Mouse (Mus musculus) layer of hippocampus, postnatal 36 days (tissue): ENCODE results near the gene Gm525. TPM values are rescaled to one million over a fixed set of nuclear protein-coding genes. Genes with fewer than 3 reads are reported as not detected.
"Not testable (repeated sequence)": the region's sequence is repeated elsewhere in the genome, so short reads cannot be mapped to it uniquely, and the experiment has no call there.

Experiments used
- DNase-seq, 2 experiments: peaks; one replicate each; pipeline ENCODE4 v3.0.0; 2022
- total RNA-seq, 2 experiments: library from RNA; stranded (reverse); gene quantifications; 2 replicates each; pipeline ENCODE4 v1.2.3; 2021

The Gm525 gene
- not detected for total RNA-seq

DNA sequence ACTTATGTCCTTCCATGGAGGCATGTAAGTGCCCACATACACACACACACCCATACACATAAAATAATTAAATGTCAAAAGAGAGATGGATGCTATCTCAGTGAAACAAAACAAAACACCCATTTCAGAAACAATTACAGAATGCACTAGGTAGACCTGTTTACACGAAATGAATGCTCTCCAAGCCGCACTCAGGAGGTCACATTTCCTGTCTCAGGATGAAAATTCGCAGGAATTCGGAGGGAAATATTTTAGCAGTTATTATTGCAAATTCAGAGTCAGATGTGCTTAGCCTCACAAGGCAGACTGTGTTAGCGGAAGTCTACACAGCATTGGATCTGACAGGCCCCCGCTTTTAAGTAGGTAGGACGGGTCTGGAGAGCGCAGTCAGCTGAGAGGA lies at the start of gene Gm525:
TSS of gene Gm525 (plus strand) at position 301 of the 400 bp plus-strand sequence.
- DNase-seq, result no peak

DNA sequence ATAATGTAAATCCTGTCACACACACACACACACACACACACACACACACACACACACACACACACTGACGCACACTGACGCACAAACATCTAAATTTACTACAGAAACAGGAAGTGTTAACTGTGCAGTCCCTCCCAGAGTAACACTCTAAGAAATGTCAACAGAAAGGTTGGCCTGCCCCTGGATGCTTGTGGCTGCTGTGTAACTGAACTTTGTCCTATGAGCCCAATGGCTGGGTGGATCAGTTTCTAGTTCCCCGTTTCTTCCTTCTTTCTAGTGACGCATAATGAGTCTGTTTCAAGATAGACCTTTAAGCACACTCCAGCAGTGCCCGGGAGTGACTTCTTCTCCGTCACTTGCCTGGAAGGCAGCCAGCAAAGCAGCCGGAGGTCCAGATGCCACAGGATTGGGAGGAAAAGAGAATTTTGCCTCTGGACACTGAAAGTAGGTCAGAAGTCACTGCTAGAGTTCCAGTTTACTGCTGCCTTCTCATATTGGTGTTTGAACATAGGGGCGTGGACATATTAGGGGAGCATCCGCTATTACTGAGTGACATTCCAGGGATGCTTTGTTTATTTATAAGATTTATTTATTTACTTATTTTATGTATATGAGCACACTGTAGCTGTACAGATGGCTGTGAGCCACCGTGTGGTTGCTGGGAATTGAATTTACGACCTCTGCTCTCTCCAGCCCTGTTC lies 49.3 kb upstream of the Gm525 start:
- no peak for DNase-seq

GRCm38 (mm10) chr11:89025603-89026002 lies 48.0 kb upstream of the Gm525 start:
- no peak for DNase-seq

GRCm38 (mm10) chr11:89026117-89026516 lies 47.5 kb upstream of the Gm525 start:
- DNase-seq, result no peak

GRCm38 (mm10) chr11:89027955-89028361 lies 45.7 kb upstream of the Gm525 start:
- DNase-seq, result no peak

DNA sequence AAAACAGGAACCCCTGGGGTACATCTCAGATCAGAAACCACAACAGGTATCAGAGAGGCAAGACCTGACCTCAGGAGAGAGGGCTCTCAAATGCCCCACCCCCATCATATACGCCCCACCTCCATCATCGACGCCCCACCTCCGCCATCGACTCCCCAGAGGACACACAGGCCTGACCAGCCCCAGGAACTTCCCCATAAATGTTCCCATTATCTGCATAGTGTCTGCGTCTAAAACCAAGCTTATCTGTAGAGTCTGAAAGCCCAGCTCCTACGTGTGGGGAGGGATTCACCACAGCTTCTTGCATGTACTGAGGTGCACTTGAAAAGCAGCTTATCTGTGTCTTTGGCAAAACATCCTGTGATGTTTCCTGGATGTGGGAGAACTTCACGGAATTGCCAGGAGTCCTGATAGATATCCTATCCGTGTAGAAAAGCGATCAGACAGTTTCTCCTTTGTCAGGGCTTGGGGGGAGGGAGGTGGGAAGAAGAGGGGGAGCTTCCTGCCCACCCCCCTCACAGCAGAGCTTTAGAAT lies 44.7 kb upstream of the Gm525 start:
- no peak for DNase-seq

DNA sequence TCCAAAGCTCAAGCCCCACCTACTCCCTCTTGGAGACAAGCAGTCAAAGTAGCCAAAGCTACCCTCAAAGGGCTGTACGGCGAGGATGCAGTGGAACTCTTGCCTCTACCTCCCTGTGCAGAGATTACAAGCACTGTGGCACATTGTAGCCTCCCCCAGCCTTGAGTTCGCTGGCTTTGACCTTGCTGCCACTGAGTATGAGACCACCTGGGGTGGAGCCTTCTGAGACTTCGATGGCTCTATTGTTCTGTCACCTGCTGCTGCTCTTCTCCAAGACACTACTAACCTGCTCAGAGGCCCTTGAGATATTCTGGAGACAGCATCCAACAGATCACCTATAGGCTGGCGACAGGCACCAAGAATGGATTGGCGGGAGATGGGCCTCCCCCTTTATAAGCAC lies 43.1 kb upstream of the Gm525 start:
- no peak for DNase-seq

GRCm38 (mm10) chr11:89031189-89031588 lies 42.5 kb upstream of the Gm525 start:
- DNase-seq, result no peak

- no peak for DNase-seq
Observed at GRCm38 (mm10) chr11:89034592-89034991, 39.0 kb upstream of the Gm525 start.

DNA sequence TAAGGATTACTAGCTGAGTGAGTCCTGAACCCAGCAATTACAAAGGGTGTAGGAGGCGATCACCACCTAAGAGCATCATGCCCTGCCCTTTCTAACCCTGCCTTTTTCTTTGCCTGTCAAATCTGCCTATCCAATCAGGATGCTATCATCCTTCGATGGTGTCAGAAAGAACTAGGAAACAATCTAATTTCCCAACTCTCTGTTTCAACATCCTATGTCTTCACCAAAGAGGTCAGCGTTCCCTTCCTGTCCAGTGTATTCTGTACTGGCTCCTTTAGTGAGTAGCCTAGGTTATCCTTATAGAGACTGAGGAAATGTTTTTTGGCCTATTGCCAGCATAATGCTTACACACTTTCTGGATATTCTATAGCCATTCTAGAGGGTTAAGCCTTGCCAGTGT lies 38.1 kb upstream of the Gm525 start:
- DNase-seq, result no peak

DNA sequence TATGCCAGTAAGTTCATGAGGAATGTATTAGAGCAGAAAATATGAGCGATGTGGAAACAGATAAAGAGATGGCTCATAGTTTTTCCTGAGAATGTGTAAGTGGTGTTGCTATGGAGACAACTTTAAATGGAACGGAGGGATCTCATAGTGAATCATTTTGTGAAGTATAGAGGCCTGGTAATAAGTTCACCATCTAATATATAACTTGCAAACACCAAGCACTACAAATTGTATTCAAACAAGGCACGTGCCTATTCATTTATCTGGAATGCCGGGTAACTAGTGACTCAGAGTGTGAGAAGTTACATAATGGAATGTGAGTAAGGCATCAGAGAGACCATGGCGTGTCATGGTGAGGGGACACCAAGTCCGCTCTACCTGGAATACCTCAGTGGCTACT lies 35.1 kb upstream of the Gm525 start:
- DNase-seq, result no peak

- peak; percentile 34 to 38 for DNase-seq
Observed at GRCm38 (mm10) chr11:89039325-89039724, 34.3 kb upstream of the Gm525 start.

GRCm38 (mm10) chr11:89041073-89041472 lies 32.6 kb upstream of the Gm525 start:
- not testable (repeated sequence) for DNase-seq

GRCm38 (mm10) chr11:89043046-89043445 lies 30.6 kb upstream of the Gm525 start:
- no peak for DNase-seq

DNA sequence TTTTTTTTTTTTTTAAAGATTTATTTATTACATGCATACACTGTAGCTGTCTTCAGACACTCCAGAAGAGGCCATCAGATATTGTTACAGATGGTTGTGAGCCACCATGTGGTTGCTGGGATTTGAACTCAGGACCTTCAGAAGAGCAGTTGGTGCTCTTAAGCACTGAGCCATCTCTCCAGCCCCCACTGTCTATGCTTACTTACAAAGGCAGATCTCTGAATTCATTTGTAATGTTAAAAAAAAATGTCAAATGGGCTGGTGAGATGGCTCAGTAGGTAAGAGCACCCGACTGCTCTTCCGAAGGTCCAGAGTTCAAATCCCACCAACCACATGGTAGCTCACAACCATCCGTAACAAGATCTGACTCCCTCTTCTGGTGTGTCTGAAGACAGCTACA lies 28.1 kb upstream of the Gm525 start:
- DNase-seq, result not testable (repeated sequence)

DNA sequence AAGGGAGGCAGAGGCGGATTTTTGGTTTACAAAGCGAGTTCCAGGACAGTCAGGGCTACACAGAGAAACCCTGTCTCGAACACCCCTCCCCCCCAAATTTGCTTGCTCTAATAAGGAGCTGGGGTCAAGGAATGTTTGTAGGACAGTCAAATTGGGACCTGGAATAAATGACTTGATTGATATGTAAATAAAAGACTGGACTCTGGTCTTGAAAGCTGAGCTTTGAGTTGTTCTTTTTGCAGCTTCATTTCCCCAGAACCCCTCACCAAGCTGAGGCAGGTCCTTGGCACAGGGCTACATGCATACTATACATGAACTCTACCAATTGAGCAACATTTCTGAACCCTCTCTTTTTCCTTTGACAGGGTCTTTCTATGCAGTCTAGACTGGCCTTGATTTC lies 27.6 kb upstream of the Gm525 start:
- no peak for DNase-seq

GRCm38 (mm10) chr11:89051767-89052166 lies 21.9 kb upstream of the Gm525 start:
- no peak for DNase-seq

- DNase-seq, result no peak
Observed at GRCm38 (mm10) chr11:89055931-89056690, 17.5 kb upstream of the Gm525 start.

DNA sequence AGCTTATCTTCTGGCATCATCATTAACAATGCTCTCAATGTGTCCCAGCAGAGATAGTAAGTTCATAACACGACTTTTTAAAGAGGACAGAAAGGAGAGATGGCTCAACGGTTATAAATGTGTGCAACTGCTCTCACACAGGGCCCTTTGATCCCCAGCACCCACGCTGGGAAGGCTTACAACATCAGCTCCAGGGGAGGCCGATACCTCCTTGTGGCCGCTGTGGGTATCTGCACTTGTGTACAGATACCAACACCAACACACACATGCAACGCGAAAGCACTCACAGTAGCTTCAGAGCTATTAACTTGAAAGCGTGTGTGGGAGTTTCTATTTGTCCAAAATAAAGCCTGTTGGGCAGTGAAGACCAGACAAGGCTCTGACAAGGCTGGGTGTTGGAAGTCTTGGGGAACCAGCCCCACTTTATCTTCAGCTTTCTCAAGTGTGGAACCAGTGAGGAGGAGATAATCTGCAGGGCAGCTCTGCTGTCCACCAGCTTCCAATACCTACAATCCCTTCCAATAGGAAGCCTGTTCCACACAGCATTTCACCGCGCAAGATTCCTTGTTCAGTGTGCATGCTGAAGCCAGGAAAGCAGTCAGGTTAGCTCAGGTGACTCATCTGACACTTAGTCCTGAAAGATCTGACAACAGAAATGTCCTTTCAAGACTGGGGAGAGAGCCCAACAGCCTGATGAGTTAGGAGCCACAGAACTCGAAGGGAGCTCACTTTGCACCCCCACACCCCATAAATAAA lies 14.9 kb upstream of the Gm525 start:
- DNase-seq, result no peak

DNA sequence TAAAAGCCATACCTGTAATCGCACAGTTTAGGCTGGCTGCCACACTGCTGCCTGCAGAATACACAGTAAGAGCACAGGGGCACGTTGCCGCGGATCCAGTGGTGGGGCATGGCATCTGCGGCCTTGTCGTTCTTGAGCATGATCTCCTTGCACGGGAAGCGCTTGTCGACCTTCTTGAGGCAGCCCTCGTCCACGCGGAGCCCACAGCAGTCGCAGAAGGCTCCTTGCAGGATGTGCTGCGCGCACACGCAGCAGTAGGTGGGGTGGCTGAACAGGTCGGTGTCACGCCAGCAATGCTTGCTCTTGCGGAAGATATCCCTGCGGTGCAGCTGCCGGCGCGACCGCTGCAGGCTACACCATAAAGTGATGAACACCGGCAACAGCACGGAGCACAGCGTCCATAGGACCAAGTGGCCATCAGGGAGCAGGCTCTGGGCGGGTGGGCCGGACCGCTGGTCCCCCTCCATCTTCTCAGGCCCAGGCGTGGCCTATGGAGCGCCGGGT lies 13.7 kb upstream of the Gm525 start:
- peak; percentile 41 to 50 for DNase-seq

- DNase-seq, result peak; percentile 86 to 90
Observed at GRCm38 (mm10) chr11:89060423-89061089, 13.1 kb upstream of the Gm525 start.

- no peak for DNase-seq
Observed at GRCm38 (mm10) chr11:89061362-89061761, 12.3 kb upstream of the Gm525 start.
